Mouse (Mus musculus) embryonic facial prominence, embryonic 13.5 days (tissue): ENCODE measurements around the gene Napsa. TPM values are rescaled to one million over a fixed set of nuclear protein-coding genes. Genes with fewer than 3 reads are reported as not detected.

Source experiments
- ATAC-seq: fragments of 200-750 bp; cut with Nextera tagmentation; 2 replicates; pipeline ENCODE4 v1.8.0; 2017; ENCODE audit warnings: low read depth; ENCODE audit not compliant: insufficient number of reproducible peaks, insufficient read depth, low FRiP score, low TSS enrichment
- H3K27ac ChIP-seq: fragments of 300-500 bp; sonication (generic); 2 replicates; pipeline ENCODE4 v1.5.1; 2015; ENCODE audit warnings: moderate library complexity, mild to moderate bottlenecking, inconsistent platforms
- H3K27me3 ChIP-seq: fragments of 300-500 bp; sonication (generic); 2 replicates; pipeline ENCODE4 v1.6.1; 2015; ENCODE audit warnings: mild to moderate bottlenecking, inconsistent platforms
- H3K36me3 ChIP-seq: fragments of 300-500 bp; sonication (generic); 2 replicates; pipeline ENCODE4 v1.6.1; 2015; ENCODE audit warnings: mild to moderate bottlenecking, inconsistent platforms
- H3K4me1 ChIP-seq: fragments of 300-500 bp; sonication (generic); 2 replicates; pipeline ENCODE4 v1.6.1; 2015; ENCODE audit warnings: inconsistent platforms
- H3K4me2 ChIP-seq: fragments of 300-500 bp; sonication (generic); 2 replicates; pipeline ENCODE4 v1.6.1; 2015; ENCODE audit warnings: moderate library complexity, mild to moderate bottlenecking, inconsistent platforms
- H3K4me3 ChIP-seq: fragments of 300-500 bp; sonication (generic); 2 replicates; pipeline ENCODE4 v1.5.1; 2015; ENCODE audit warnings: mild to moderate bottlenecking, inconsistent platforms
- H3K9ac ChIP-seq: fragments of 300-500 bp; sonication (generic); 2 replicates; pipeline ENCODE4 v1.6.1; 2015; ENCODE audit warnings: mild to moderate bottlenecking, inconsistent platforms
- H3K9me3 ChIP-seq: fragments of 300-500 bp; sonication (generic); 2 replicates; pipeline ENCODE4 v1.6.1; 2016; ENCODE audit warnings: inconsistent platforms
- WGBS: fragments of 180-500 bp; shearing (Covaris S2); methylation state at CpG from one replicate; pipeline ENCODE4 v1.1.7; 2015; ENCODE audit warnings: mixed read lengths; 5-methylcytosine and 5-hydroxymethylcytosine counted together
- polyA plus RNA-seq: library from polyadenylated mRNA; unstranded; fragments of >200 nt; fragmentation: Nextera tagmentation; extraction: Ambion mirVana; gene quantifications from 2 replicates; pipeline ENCODE4 v1.2.1, GENCODE M21; 2015

The Napsa gene
- 1.1 and 1.8 TPM in 2 replicates for polyA plus RNA-seq

DNA sequence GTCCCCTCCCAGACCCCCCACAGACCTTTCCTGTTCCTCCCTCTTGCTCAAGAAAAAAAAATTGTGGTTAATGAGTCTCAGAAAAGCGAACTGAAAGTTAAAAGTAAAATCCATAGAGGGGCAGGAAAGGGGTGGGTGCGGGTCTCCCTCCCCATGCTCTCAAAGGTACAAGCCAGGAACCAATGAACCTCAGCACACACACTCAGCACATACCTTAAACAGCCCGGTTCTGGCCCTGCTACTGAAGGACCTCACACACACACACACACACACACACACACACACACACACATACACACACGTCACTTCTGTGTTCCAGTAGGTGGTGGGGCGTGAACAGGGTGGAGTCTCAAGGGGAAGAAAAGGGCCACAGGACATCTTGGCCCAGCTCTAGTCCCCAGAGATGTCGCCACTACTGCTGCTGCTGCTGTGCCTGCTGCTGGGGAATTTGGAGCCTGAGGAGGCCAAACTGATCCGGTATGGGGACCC lies at the start of gene Napsa:
Napsa (plus strand) TSS at position 168 of the 489 bp plus-strand sequence.
- Histone ChIP-seq H3K27me3 (no peaks in the 10 kb centered on the region), H3K4me1 (no peaks in the 10 kb centered on the region), H3K36me3 (no peaks in the 10 kb centered on the region), H3K27ac (no peak within 1 kb of the TSS), H3K9ac (no peak within 1 kb of the TSS), H3K4me2 (no peak within 1 kb of the TSS), H3K4me3 (no peak within 1 kb of the TSS), H3K9me3 (no peaks in the 10 kb centered on the region)
- WGBS: 30% methylated on average over 7 of the region's 7 CpGs
- no peak for ATAC-seq

DNA sequence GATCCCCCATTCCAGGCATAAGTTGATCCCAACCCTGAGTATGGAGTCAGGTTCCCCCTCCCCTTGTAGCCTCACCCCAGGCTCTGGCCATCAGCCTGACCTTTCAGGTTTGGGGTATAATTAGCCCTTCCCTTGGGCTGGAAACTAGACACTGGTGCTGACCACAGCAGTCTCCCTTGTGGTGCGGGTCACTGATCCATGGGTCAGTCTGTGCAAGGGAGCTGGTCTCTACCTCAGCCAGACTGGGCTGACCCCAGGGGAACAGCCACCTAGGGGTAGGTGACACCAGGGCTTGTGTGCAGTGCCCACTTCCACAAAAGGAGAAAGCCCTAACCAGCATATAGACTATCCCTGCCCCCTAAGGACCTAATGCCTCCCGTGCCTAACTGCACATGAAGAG lies 49.1 kb upstream of the Napsa start:
- Histone ChIP-seq H3K9ac (no peak overlapping the region), H3K27me3 (peaks cover 70% of the 10 kb centered on the region), H3K27ac (no peak overlapping the region), H3K4me2 (no peak overlapping the region), H3K4me3 (no peak overlapping the region), H3K4me1 (peaks cover 24% of the 10 kb centered on the region), H3K36me3 (no peaks in the 10 kb centered on the region), H3K9me3 (no peaks in the 10 kb centered on the region)
- ATAC-seq: no peak
- WGBS: 46% methylated on average over 2 of the region's 2 CpGs

DNA sequence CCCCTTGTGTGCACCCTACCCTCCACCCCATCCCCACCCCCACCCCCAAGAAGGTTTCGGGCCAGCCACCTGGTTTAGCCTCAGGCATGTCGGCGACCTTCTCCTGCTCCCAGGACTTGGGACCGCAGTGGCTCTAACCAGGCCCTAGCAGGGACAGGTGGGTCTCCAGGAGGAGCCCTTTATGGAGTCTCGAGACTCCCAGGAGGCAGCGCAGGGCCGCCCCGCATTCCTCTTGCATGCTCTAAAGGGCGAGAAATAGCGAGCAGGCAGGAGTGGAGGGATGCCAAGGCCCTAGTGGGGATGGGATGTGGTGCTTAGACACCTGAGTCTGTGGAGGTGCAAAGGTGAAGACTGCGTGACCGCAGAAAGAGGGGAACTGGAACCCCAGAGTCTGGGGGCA lies 47.7 kb upstream of the Napsa start, which contains the start of gene Mybpc2:
Mybpc2 (minus strand) TSS at position 155 of the 400 bp plus-strand sequence.
- no peak within 1 kb of the TSS for H3K27ac ChIP-seq
- ATAC-seq: no peak
- H3K4me2 ChIP-seq: peak within 1 kb of the TSS; percentile 24; the same call in 1 of the 2 replicates

DNA sequence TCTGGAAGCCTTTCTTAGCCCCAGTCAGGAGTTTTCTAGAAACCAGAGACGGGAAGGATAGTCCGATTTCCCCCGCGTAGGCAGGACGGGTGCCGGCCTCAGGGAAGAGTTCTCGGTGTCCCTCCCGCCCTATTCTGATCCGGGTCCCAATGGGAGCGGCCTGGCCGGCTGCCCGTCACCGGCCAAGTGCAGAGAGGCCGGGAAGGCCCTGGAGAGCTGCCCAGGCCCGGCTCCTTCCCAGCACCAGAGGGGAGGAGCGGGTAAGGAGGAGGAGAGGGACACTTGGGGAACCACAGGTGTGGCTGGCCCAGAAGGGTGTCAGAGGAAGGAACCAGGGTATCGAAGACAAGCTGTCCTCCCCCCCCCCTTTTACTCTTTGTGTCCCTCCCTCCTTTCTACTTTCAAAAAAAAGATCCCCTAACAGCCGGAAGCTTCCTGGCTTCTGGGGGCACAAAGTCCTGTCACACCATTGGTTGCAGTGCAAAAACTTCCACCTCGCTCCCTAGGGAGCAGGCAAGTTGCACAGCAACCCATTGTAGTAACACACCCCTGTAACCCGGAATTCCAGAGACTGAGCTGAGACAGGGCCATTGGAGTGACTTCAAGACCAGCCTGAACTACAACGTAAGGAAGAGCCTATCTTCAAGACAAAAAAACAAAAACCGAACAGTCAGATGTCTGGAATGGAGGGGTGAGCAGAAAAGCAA lies 46.9 kb upstream of the Napsa start:
- no peak for ATAC-seq
- no peak overlapping the region for H3K27ac ChIP-seq
- peaks cover 27% of the 10 kb centered on the region for H3K4me1 ChIP-seq
- WGBS: 10% methylated on average over 21 of the region's 22 CpGs
- peaks cover 89% of the 10 kb centered on the region for H3K27me3 ChIP-seq
- H3K36me3 ChIP-seq: no peaks in the 10 kb centered on the region
- H3K9ac ChIP-seq: 0 out of 2 replicates have a peak overlapping the region, but pooled peaks have one; percentile 52
- no peaks in the 10 kb centered on the region for H3K9me3 ChIP-seq
- no peak overlapping the region for H3K4me3 ChIP-seq
- H3K4me2 ChIP-seq: peak overlapping the region; percentile 24; the same call in 1 of the 2 replicates

More for the DNA sequence above, 47.7 kb upstream of the Napsa start, which contains the start of gene Mybpc2:
- Histone ChIP-seq H3K4me1 (peaks cover 27% of the 10 kb centered on the region), H3K4me3 (no peak within 1 kb of the TSS), H3K36me3 (no peaks in the 10 kb centered on the region), H3K9me3 (no peaks in the 10 kb centered on the region), H3K9ac (0 out of 2 replicates have a peak within 1 kb of the TSS, but pooled peaks have one; percentile 52), H3K27me3 (peaks cover 84% of the 10 kb centered on the region)
- WGBS: 26% methylated on average over 12 of the region's 12 CpGs

DNA sequence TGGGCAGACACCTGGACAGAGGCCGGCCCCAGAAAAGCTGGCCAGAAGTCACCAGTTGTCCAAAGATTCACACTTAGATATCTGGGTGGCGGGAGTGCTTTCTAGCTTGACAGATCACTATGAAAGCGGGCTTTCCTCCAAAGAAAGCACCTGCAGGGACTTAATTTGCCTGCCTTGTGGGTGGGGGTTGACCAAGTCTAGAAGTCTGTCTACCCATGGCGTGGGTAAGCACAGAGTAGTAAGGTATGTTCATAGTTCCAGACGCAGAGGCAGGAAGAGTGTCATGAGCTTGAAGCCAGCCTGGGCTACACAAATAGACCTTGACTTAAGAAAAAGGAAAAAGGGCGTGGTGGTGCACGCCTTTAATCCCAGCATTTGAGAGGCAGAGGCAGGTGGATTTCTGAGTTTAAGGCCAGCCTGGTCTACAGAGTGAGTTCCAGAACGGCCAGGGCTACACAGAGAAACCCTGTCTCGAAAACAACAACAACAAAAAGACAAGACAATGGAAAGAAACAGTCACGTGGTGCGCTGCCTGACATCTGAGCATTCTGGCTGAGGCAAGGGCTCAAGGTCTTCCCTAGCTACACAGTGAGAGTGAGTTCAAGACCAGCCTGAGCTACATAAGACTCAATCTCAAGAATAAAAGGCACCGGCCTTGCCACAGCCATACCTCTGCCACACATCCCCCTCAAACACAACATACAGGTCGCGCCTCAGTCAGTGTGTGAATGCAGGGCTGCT lies 45.6 kb upstream of the Napsa start:
- H3K27ac ChIP-seq: no peak overlapping the region
- no peak for ATAC-seq
- 87% methylated on average over 14 of the region's 14 CpGs for whole genome bisulfite sequencing
- H3K4me3 ChIP-seq: no peak overlapping the region
- H3K36me3 ChIP-seq: no peaks in the 10 kb centered on the region
- no peak overlapping the region for H3K9ac ChIP-seq
- no peak overlapping the region for H3K4me2 ChIP-seq
- H3K4me1 ChIP-seq: peaks cover 25% of the 10 kb centered on the region
- H3K27me3 ChIP-seq: peaks cover 79% of the 10 kb centered on the region
- no peaks in the 10 kb centered on the region for H3K9me3 ChIP-seq

DNA sequence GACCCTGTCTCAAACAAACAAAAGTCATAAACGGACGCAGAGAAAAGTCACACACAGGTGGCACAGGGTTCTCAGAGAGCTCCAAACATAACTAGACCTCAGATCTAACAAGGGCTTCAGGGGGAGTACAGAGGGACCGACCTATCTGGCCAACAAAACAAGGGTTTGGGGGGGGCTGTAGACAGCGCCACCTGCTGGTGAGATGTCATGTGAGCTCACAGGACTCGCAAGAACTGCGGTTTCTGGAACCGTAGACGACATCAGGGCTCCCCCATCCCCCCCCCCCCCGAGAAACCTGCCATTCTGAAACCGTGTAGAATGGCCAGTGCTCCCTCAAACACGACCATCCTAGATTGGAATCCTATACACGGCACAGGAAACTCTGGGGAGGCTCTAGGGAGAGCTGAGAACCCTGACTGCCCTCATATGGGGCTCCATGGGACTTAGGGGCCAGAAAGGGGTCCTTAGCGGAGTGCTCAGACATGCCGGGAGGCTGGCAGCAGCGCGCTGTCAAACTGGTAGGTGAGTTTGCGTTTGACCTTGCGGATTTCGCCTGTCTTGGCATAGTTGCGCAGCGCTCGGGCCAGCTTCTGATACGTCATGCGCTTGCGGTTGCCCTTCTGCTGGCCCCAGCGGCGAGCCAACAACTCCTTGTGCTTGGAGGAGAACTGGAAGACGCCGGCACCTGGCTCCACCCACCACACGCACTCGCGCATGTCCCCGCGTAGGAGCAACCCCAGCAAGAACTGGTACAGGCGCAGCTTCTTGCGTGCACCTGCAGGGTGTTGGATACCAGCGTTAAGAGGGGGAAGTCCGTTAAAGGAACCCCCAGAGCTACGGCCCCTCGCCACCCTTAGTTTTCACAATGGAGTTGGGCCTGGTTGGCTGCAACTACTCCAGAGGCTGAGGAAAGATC lies 44.4 kb upstream of the Napsa start:
- WGBS: 6% methylated on average over 40 of the region's 40 CpGs
- peaks cover 6% of the 10 kb centered on the region; the same call in 1 of the 2 replicates for H3K36me3 ChIP-seq
- no peak overlapping the region; the same call in 1 of the 2 replicates for H3K27ac ChIP-seq
- peak overlapping the region; percentile 44 for H3K4me3 ChIP-seq
- H3K4me2 ChIP-seq: peak overlapping the region; percentile 84
- H3K4me1 ChIP-seq: peaks cover 24% of the 10 kb centered on the region
- H3K9me3 ChIP-seq: no peaks in the 10 kb centered on the region
- H3K27me3 ChIP-seq: peaks cover 67% of the 10 kb centered on the region
- H3K9ac ChIP-seq: peak overlapping the region; percentile 67
- ATAC-seq: no peak

DNA sequence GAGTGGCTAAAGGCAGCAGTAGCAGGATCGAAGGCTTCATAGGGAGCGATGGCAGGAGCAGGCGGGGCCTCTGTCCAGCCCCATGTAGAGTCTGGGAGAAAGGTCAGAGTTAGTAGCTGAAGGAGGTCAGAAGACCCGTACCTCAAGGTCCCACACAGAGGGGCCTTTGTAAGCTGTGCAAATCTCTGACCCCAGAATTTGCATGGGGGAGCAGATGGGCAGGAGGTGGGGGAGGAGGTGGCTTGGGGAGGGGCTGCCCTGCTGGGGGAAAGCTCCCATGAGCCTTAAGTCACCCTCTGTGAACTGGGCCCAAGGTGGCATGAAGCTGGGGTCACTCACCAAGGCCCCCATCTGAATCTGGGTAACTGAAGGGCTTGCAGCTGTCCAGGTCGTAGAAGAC lies 42.7 kb upstream of the Napsa start:
- ATAC-seq: no peak
- no peaks in the 10 kb centered on the region for H3K9me3 ChIP-seq
- H3K36me3 ChIP-seq: peaks cover 23% of the 10 kb centered on the region
- no peak overlapping the region for H3K27ac ChIP-seq
- no peak overlapping the region for H3K9ac ChIP-seq
- no peak overlapping the region for H3K4me2 ChIP-seq
- H3K27me3 ChIP-seq: peaks cover 50% of the 10 kb centered on the region
- H3K4me1 ChIP-seq: peaks cover 20% of the 10 kb centered on the region
- WGBS: 53% methylated on average over 5 of the region's 5 CpGs
- no peak overlapping the region for H3K4me3 ChIP-seq

DNA sequence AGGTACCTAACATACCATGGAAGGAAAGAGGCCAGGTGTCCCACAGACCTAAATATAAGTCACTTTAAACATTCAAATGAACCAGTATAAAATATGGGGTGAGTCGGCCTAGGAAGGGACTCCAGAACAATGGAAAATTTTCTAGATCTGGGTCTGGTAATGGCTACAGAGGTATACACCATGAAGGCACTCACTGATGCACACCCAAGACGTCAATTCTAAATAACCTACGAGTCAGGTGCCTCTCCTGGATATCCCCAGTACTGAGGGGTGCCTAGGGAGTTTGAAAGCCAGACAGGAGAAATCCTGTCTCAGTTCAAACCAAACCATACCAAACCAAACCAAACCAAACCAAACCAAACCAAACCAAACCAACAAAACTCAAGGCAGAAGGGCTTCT lies 41.7 kb upstream of the Napsa start:
- Histone ChIP-seq H3K36me3 (peaks cover 33% of the 10 kb centered on the region), H3K9ac (no peak overlapping the region), H3K4me3 (no peak overlapping the region), H3K27me3 (peaks cover 40% of the 10 kb centered on the region), H3K4me2 (no peak overlapping the region), H3K27ac (no peak overlapping the region), H3K4me1 (peaks cover 10% of the 10 kb centered on the region), H3K9me3 (no peaks in the 10 kb centered on the region)
- 78% methylated on average over 3 of the region's 3 CpGs for WGBS
- ATAC-seq: no peak

DNA sequence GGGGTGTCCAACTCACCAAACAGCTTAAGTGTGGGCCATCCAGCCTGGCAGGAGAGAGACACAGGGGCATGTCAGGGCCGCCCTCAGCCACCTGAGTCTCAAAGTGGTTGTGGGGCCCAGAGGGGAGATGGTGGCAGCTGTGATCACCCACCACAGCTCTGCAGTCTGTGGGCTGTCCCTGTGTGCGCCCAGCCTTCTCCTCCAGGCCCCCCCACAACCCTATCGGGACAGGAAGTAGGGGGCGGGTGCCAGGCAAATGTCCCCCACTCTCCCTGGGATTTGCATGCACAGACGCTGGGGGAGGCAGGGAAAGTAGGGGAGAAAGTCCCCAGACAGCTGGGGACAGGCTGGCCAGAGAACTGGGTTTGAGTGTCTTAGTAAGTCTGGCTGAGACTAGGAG lies 41.0 kb upstream of the Napsa start:
- WGBS: 56% methylated on average over 5 of the region's 5 CpGs

DNA sequence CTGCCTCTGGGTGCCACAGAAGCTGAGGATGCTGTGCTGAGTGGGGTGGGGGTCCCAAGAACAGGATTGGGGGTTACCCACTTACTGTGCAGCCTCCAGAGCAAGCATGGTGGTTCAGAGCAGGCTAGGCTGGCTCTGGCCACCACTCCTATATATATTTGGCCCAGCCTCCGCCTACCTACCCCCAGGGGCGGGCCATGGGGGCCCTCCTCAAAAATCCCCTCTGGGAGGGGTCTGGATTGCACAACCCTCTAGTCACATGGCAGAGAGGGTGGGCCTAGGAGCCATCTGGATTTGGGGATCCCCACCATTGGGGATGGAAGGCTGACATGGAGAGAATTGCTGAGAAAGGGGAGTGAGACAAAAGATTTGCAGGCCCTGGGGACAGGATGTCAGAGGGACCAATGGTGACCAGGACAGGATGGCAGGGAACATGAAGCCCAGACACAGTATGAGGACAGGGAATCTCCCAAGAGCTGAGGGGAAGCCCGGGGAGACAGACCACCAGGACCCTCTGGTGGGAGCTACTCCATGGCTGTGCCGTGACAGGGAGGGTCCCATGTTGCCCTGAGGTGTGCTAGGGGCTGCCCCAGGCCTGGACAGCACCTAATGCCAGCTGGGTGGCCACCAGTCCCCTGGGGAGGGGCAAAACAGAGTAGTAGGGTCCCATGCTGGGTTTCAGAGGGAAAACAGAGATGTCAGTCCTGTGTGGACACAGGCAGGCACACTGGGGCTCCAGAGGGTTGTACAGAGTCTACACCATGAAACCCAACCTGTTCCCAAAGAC lies 40.0 kb upstream of the Napsa start, which contains the start of gene Spib:
Spib (minus strand) TSS at position 126 of the 787 bp plus-strand sequence.
- no peak within 1 kb of the TSS for H3K4me2 ChIP-seq
- H3K9me3 ChIP-seq: no peaks in the 10 kb centered on the region
- no peak within 1 kb of the TSS for H3K4me3 ChIP-seq
- H3K4me1 ChIP-seq: peaks cover 9% of the 10 kb centered on the region
- H3K27ac ChIP-seq: no peak within 1 kb of the TSS
- WGBS: 83% methylated on average over 4 of the region's 4 CpGs
- 0 out of 2 replicates have a peak within 1 kb of the TSS, but pooled peaks have one; percentile 11 for H3K9ac ChIP-seq
- peaks cover 49% of the 10 kb centered on the region for H3K36me3 ChIP-seq
- ATAC-seq: no peak
- H3K27me3 ChIP-seq: peaks cover 23% of the 10 kb centered on the region

More for the DNA sequence above, 41.0 kb upstream of the Napsa start:
- Histone ChIP-seq H3K36me3 (peaks cover 40% of the 10 kb centered on the region), H3K27ac (no peak overlapping the region), H3K4me2 (no peak overlapping the region), H3K4me1 (peaks cover 9% of the 10 kb centered on the region), H3K9me3 (no peaks in the 10 kb centered on the region), H3K9ac (0 out of 2 replicates have a peak overlapping the region, but pooled peaks have one; percentile 11), H3K4me3 (no peak overlapping the region), H3K27me3 (peaks cover 33% of the 10 kb centered on the region)
- no peak for ATAC-seq
